Mouse (Mus musculus): Measurements from ENCODE around the gene Ccdc34.
"Not testable (repeated sequence)": the region's sequence is repeated elsewhere in the genome, so short reads cannot be mapped to it uniquely, and the experiment has no call there.

Gene Ccdc34

GRCm38 (mm10) chr2:110074646-110075452, 57.2 kb downstream of the Ccdc34 start:
- DNase-seq (ENCODE audit: extremely low read depth, insufficient read length, low spot score) = peak; percentile 45

- DNase-seq (ENCODE audit: extremely low read depth, insufficient read length, low spot score) = no peak
Measured at GRCm38 (mm10) chr2:110077240-110077639, 59.6 kb downstream of the Ccdc34 start.

GRCm38 (mm10) chr2:110077655-110078054, 60.0 kb downstream of the Ccdc34 start:
- DNase-seq (ENCODE audit: extremely low read depth, insufficient read length, low spot score) = no peak

- DNase-seq (ENCODE audit: extremely low read depth, insufficient read length, low spot score) = no peak
Measured at GRCm38 (mm10) chr2:110080532-110080931, 62.9 kb downstream of the Ccdc34 start.

GRCm38 (mm10) chr2:110082975-110083374, 65.4 kb downstream of the Ccdc34 start:
- no peak for DNase-seq (ENCODE audit: extremely low read depth, insufficient read length, low spot score)

- DNase-seq (ENCODE audit: extremely low read depth, insufficient read length, low spot score) = no peak
Measured at GRCm38 (mm10) chr2:110085701-110086143, 68.1 kb downstream of the Ccdc34 start.

GRCm38 (mm10) chr2:110114133-110114532, 96.5 kb downstream of the Ccdc34 start:
- no peak for DNase-seq (ENCODE audit: extremely low read depth, insufficient read length, low spot score)

- no peak for DNase-seq (ENCODE audit: extremely low read depth, insufficient read length, low spot score)
Measured at GRCm38 (mm10) chr2:110129396-110129795, 111.8 kb downstream of the Ccdc34 start.

GRCm38 (mm10) chr2:110131573-110131972, 114.0 kb downstream of the Ccdc34 start:
- no peak for DNase-seq (ENCODE audit: extremely low read depth, insufficient read length, low spot score)

GRCm38 (mm10) chr2:110133356-110134115, 115.9 kb downstream of the Ccdc34 start:
- no peak for DNase-seq (ENCODE audit: extremely low read depth, insufficient read length, low spot score)

GRCm38 (mm10) chr2:110134765-110135594, 117.4 kb downstream of the Ccdc34 start:
- no peak for DNase-seq (ENCODE audit: extremely low read depth, insufficient read length, low spot score)

- DNase-seq (ENCODE audit: extremely low read depth, insufficient read length, low spot score) = no peak
Measured at GRCm38 (mm10) chr2:110137291-110137690, 119.7 kb downstream of the Ccdc34 start.

- no peak for DNase-seq (ENCODE audit: extremely low read depth, insufficient read length, low spot score)
Measured at GRCm38 (mm10) chr2:110138096-110138495, 120.5 kb downstream of the Ccdc34 start.

GRCm38 (mm10) chr2:110147980-110148379, 130.4 kb downstream of the Ccdc34 start:
- DNase-seq (ENCODE audit: extremely low read depth, insufficient read length, low spot score) = not testable (repeated sequence)

GRCm38 (mm10) chr2:110149246-110149645, 131.6 kb downstream of the Ccdc34 start:
- no peak for DNase-seq (ENCODE audit: extremely low read depth, insufficient read length, low spot score)

GRCm38 (mm10) chr2:110156321-110156720, 138.7 kb downstream of the Ccdc34 start:
- DNase-seq (ENCODE audit: extremely low read depth, insufficient read length, low spot score) = no peak

- DNase-seq (ENCODE audit: extremely low read depth, insufficient read length, low spot score) = no peak
Measured at GRCm38 (mm10) chr2:110165003-110165402, 147.4 kb downstream of the Ccdc34 start.

- DNase-seq (ENCODE audit: extremely low read depth, insufficient read length, low spot score) = no peak
Measured at GRCm38 (mm10) chr2:110167694-110168093, 150.1 kb downstream of the Ccdc34 start.

- DNase-seq (ENCODE audit: extremely low read depth, insufficient read length, low spot score) = no peak
Measured at GRCm38 (mm10) chr2:110168361-110168760, 150.7 kb downstream of the Ccdc34 start.

- peak; percentile 44 for DNase-seq (ENCODE audit: extremely low read depth, insufficient read length, low spot score)
Measured at GRCm38 (mm10) chr2:110172456-110172855, 154.8 kb downstream of the Ccdc34 start.

GRCm38 (mm10) chr2:110173818-110174247, 156.2 kb downstream of the Ccdc34 start:
- DNase-seq (ENCODE audit: extremely low read depth, insufficient read length, low spot score) = no peak

Data from 3134 (cell line).